21 mouse cellular contexts compared by ENCODE assay signal in the genomic region with DNA sequence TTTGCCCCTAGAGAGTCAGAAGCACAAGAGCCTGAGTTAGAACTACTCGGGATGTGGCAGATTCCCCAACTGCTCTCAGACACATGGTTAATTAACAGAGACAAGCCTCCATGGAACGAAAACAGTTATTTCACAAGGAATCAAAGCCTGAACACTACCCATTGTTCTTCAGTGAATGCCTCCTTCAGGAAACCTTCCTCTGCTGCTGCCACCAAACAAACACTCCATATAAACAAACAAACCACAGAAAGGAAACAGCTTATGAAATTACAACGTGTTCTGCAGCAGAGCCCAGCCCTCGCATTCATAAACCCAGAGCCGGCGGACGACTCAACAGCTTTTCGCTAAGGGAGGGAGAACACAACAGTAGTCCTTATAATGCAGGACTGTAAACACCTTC. TPM values are rescaled to one million over a fixed set of nuclear protein-coding genes. Genes with fewer than 3 reads are reported as not detected.
A peak's percentile ranks its signal among the peaks of the same experiment; 100 is the strongest.
DNase-seq lines count a peak whose midpoint lies in the region; ATAC-seq and TF ChIP-seq lines count a peak whose summit lies in the region.
"Had no signal": no experiment of that assay in that cellular context is flagged by ENCODE, and none has a peak within 500 bp of the region (broad histone marks: within the 10 kb centered on the region; RNA-seq: fewer than 3 reads in every experiment).

No protein-coding gene starts in this region.

- H3K36me3 ChIP-seq in heart, adult 2 months (ENCODE audit: control insufficient read depth, insufficient read depth, low read length) = peaks cover 20% of the 10 kb centered on the region
- no peaks in the 10 kb centered on the region for H3K36me3 ChIP-seq in midbrain, embryonic 15.5 days (replicated peaks)
- H3K36me3 ChIP-seq: hindbrain, embryonic 12.5 days; limb, embryonic 13.5 days; stomach, embryonic 15.5 days had no signal

- peaks cover 59% of the 10 kb centered on the region for H3K4me1 ChIP-seq in heart, adult 2 months (ENCODE audit: control insufficient read depth, insufficient read depth, low read length)
- peaks cover 47% of the 10 kb centered on the region for H3K4me1 ChIP-seq in brown adipose tissue, adult 24 weeks (ENCODE audit: control insufficient read depth, insufficient read depth, insufficient read length, low read length)
- H3K4me1 ChIP-seq in midbrain, embryonic 15.5 days = peaks cover 43% of the 10 kb centered on the region

- H3K9ac ChIP-seq in heart, adult 2 months (ENCODE audit: low read depth, low read length) = no peak overlapping the region
- H3K9ac ChIP-seq in midbrain, embryonic 15.5 days = no peak overlapping the region
- H3K9ac ChIP-seq: hindbrain, embryonic 12.5 days; limb, embryonic 13.5 days; liver, embryonic 14.5 days; stomach, embryonic 15.5 days had no signal

- TF ChIP-seq CTCF in heart, adult 2 months (IDR thresholded peaks at IDR 0.05) = no peak
- no peak for TF ChIP-seq CTCF in layer of hippocampus, adult 2 months (conservative IDR thresholded peaks at IDR 0.05)

- no peak overlapping the region for H3K4me3 ChIP-seq in heart, adult 2 months
- no peak overlapping the region for H3K4me3 ChIP-seq in layer of hippocampus, adult 2 months
- no peak overlapping the region for H3K4me3 ChIP-seq in brown adipose tissue, adult 24 weeks (ENCODE audit: insufficient read depth, low read depth, low read length)
- no peak overlapping the region for H3K4me3 ChIP-seq in midbrain, embryonic 15.5 days
- H3K4me3 ChIP-seq: heart, embryonic 10.5 days; hindbrain, embryonic 12.5 days; limb, embryonic 13.5 days; megakaryocyte, embryonic 14.5 days; stomach, embryonic 15.5 days had no signal

- no peak for ATAC-seq in midbrain, embryonic 15.5 days (replicated peaks)
- ATAC-seq: midbrain, embryonic 16.5 days had no signal

- intact Hi-C loops in heart, adult 2 months (cut with DNase I) = loop anchor here (5.0 kb wide), 1 partner anchor 320 kb away; no protein-coding TSS in a partner anchor
- intact Hi-C loops in heart, postnatal 25 days (cut with DNase I) = loop anchor here (5.0 kb wide), 1 partner anchor 320 kb away; no protein-coding TSS in a partner anchor

- DNase-seq in heart, adult 2 months = no peak
- no peak for DNase-seq in heart, postnatal 25 days (ENCODE audit: low spot score)
- no peak for DNase-seq in layer of hippocampus, adult 2 months (ENCODE audit: low spot score in 2 of 2)
- DNase-seq in layer of hippocampus, adult 18-20 months (ENCODE audit: low spot score in 2 of 2) = no peak
- peak; percentile 66 for DNase-seq in lung, postnatal 10 days
- DNase-seq: adrenal gland, postnatal 25 days; cerebellum, adult 8-10 months; gastrocnemius, postnatal 10 days; kidney, adult 11 months; kidney, postnatal 14 days; layer of hippocampus, adult 9-11 months; spleen, adult 18-20 months had no signal

- H3K27me3 ChIP-seq in heart, adult 2 months (ENCODE audit: control insufficient read depth, insufficient read depth, low read length) = no peaks in the 10 kb centered on the region
- H3K27me3 ChIP-seq in midbrain, embryonic 15.5 days (replicated peaks) = no peaks in the 10 kb centered on the region
- H3K27me3 ChIP-seq: hindbrain, embryonic 12.5 days; limb, embryonic 13.5 days; stomach, embryonic 15.5 days had no signal

- peaks cover 2% of the 10 kb centered on the region for H3K79me2 ChIP-seq in heart, adult 2 months (replicated peaks; ENCODE audit: control insufficient read depth, insufficient read depth, low read length)

- H3K9me3 ChIP-seq in midbrain, embryonic 15.5 days = no peaks in the 10 kb centered on the region
- H3K9me3 ChIP-seq: heart, embryonic 10.5 days; hindbrain, embryonic 12.5 days; limb, embryonic 13.5 days; stomach, embryonic 15.5 days had no signal

- no peak overlapping the region for H3K4me2 ChIP-seq in midbrain, embryonic 15.5 days
- H3K4me2 ChIP-seq: hindbrain, embryonic 12.5 days; limb, embryonic 13.5 days; stomach, embryonic 15.5 days had no signal

- no peak for TF ChIP-seq EP300 in heart, adult 2 months (IDR thresholded peaks at IDR 0.05; ENCODE audit: insufficient read depth, low read depth, low read length)

- H3K27ac ChIP-seq in heart, adult 2 months = peak overlapping the region; percentile 87
- H3K27ac ChIP-seq in layer of hippocampus, adult 2 months = peak overlapping the region; percentile 46
- H3K27ac ChIP-seq in brown adipose tissue, adult 24 weeks (replicated peaks; ENCODE audit: low read depth, low read length) = peak overlapping the region; percentile 27
- H3K27ac ChIP-seq in midbrain, embryonic 15.5 days = no peak overlapping the region
- H3K27ac ChIP-seq: limb, embryonic 13.5 days; liver, embryonic 14.5 days had no signal

- TF ChIP-seq POLR2A in heart, adult 2 months (IDR thresholded peaks at IDR 0.05; ENCODE audit: insufficient read depth, low read depth, low read length) = 0 out of 2 replicates have a peak, but pooled peaks have one; percentile 29

- WGBS in heart, adult 2 months = 41% methylated on average over 8 of the region's 8 CpGs
- 59% methylated on average over 8 of the region's 8 CpGs for WGBS in midbrain, embryonic 15.5 days

RNA-seq across cellular contexts. Expression of a gene that starts 52.2 kb away (rescaled TPM):
- total RNA-seq in heart, adult 2 months (2021) = 10 to 100 TPM; 42.9 to 45.4 TPM
- 27.0 and 40.5 TPM in 2 replicates for polyA plus RNA-seq in heart, adult 2 months (2012; rRNA removed)
- 10 to 100 TPM; 43.7 to 44.8 TPM for total RNA-seq in heart, postnatal 25 days (2021)
- 10 to 100 TPM; 69.5 to 72.1 TPM for total RNA-seq in layer of hippocampus, adult 2 months (2021)
- 10 to 100 TPM; 62.3 to 68.6 TPM for total RNA-seq in layer of hippocampus, adult 18-20 months (2021)
- polyA plus RNA-seq in brown adipose tissue, adult 24 weeks (2012; ENCODE audit: insufficient read depth, insufficient read length, missing spikeins) = 2.4 and 3.5 TPM in 2 replicates
- polyA plus RNA-seq in midbrain, embryonic 15.5 days (2015; fragmentation: Nextera tagmentation; extraction: Ambion mirVana) = 28.2 and 28.7 TPM in 2 replicates
